Mouse (Mus musculus): Measurements from ENCODE around the gene Clip2.

- TF ChIP-seq CTCF (conservative IDR thresholded peaks at IDR 0.05; ENCODE audit: low read length): no peak
- no peak for TF ChIP-seq POU5F1 (IDR thresholded peaks at IDR 0.05; ENCODE audit: borderline replicate concordance, low read length)
Observed at GRCm38 (mm10) chr5:134462316-134462715, 89.9 kb downstream of the Clip2 start.

Measured in E14TG2a.4 (cell line).